Mouse (Mus musculus) limb, embryonic 13.5 days (tissue): Measurements from ENCODE around the gene Srsf4. TPM values are rescaled to one million over a fixed set of nuclear protein-coding genes. Genes with fewer than 3 reads are reported as not detected.

ENCODE experiments used
- ATAC-seq: fragments of 200-750 bp; cut with Nextera tagmentation; 2 replicates; pipeline ENCODE4 v1.8.0; 2017; ENCODE audit warnings: low read depth, moderate number of reproducible peaks, moderate TSS enrichment; ENCODE audit not compliant: low FRiP score
- H3K27ac ChIP-seq: fragments of 300-500 bp; sonication (generic); 2 replicates; pipeline ENCODE4 v1.5.1; 2015; ENCODE audit warnings: inconsistent platforms, mild to moderate bottlenecking, moderate library complexity
- H3K27me3 ChIP-seq: fragments of 300-500 bp; sonication (generic); 2 replicates; pipeline ENCODE4 v1.6.1; 2015; ENCODE audit warnings: mild to moderate bottlenecking, inconsistent platforms
- H3K36me3 ChIP-seq: fragments of 300-500 bp; sonication (generic); 2 replicates; pipeline ENCODE4 v1.6.1; 2015; ENCODE audit warnings: inconsistent platforms, mild to moderate bottlenecking, moderate library complexity
- H3K4me1 ChIP-seq: fragments of 300-500 bp; sonication (generic); 2 replicates; pipeline ENCODE4 v1.6.1; 2015; ENCODE audit warnings: inconsistent platforms
- H3K4me2 ChIP-seq: fragments of 300-500 bp; sonication (generic); replicated peaks from 2 replicates; pipeline ENCODE4 v1.6.1; 2015; ENCODE audit warnings: inconsistent platforms, mild to moderate bottlenecking, moderate library complexity
- H3K4me3 ChIP-seq: fragments of 300-500 bp; sonication (generic); 2 replicates; pipeline ENCODE4 v1.5.1; 2015; ENCODE audit warnings: moderate library complexity, mild to moderate bottlenecking, inconsistent platforms
- H3K9ac ChIP-seq: fragments of 300-500 bp; sonication (generic); 2 replicates; pipeline ENCODE4 v1.6.1; 2015; ENCODE audit warnings: mild to moderate bottlenecking, inconsistent platforms
- H3K9me3 ChIP-seq: fragments of 300-500 bp; sonication (generic); 2 replicates; pipeline ENCODE4 v1.6.1; 2016; ENCODE audit warnings: inconsistent platforms
- WGBS: fragments of 180-500 bp; shearing (Covaris S2); methylation state at CpG from one replicate; pipeline ENCODE4 v1.1.7; 2015; 5-methylcytosine and 5-hydroxymethylcytosine counted together
- polyA plus RNA-seq: library from polyadenylated mRNA; unstranded; fragments of >200 nt; fragmentation: Nextera tagmentation; extraction: Ambion mirVana; gene quantifications from 2 replicates; pipeline ENCODE4 v1.2.1, GENCODE M21; 2015

Srsf4 gene
- polyA plus RNA-seq, 1 experiment from 2014 or later = 123 TPM

DNA sequence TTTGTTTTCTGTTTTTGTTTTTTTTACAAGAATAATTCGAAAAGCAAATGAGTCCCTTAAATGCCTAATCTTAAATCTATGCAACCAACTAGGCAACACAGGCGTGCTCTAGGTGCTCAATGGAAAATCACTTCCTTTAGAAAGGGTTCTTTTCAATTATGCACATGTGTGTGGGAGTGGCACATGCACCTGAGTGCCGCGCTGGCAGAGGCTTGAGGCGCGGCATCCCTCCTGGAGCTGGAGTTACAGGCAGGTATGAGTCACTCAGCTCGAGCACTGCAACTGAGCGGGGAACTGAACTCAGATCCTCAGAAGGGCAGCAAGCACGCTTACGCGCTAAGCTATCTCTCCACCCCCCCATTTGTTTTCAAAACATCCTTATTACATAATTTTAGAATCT, 74.4 kb downstream of the Srsf4 start:
- Histone ChIP-seq H3K4me2 (no peak overlapping the region), H3K36me3 (peaks cover 34% of the 10 kb centered on the region), H3K9ac (no peak overlapping the region), H3K27me3 (no peaks in the 10 kb centered on the region), H3K27ac (no peak overlapping the region), H3K4me1 (peaks cover 6% of the 10 kb centered on the region; the same call in 1 of the 2 replicates), H3K4me3 (no peak overlapping the region), H3K9me3 (no peaks in the 10 kb centered on the region)
- 93% methylated on average over 11 of the region's 11 CpGs for WGBS
- no peak for ATAC-seq

DNA sequence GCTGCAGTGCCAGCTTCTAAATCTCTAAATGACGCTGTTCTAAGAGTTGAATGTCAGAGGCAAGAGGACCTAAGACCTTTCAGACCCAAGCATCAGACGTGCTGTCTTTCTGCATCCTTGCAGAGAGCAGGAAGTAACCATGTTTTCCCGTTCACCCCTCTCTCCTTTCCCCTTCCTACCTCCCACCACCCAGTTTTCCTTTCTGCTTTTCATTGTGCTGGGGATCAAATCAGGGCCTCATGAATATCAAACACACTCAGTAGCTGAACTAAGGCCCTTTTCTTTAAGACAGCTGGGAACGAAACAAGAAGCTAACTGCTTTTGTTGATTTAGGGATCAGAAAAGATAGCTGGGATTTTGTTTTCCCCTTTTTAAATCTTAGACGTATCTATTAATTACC, 76.5 kb downstream of the Srsf4 start:
- Histone ChIP-seq H3K27me3 (no peaks in the 10 kb centered on the region), H3K4me1 (peaks cover 6% of the 10 kb centered on the region; the same call in 1 of the 2 replicates), H3K36me3 (peaks cover 44% of the 10 kb centered on the region), H3K4me2 (no peak overlapping the region), H3K4me3 (no peak overlapping the region), H3K27ac (no peak overlapping the region), H3K9ac (no peak overlapping the region), H3K9me3 (no peaks in the 10 kb centered on the region)
- WGBS = 58% methylated on average over 5 of the region's 5 CpGs
- ATAC-seq = no peak

DNA sequence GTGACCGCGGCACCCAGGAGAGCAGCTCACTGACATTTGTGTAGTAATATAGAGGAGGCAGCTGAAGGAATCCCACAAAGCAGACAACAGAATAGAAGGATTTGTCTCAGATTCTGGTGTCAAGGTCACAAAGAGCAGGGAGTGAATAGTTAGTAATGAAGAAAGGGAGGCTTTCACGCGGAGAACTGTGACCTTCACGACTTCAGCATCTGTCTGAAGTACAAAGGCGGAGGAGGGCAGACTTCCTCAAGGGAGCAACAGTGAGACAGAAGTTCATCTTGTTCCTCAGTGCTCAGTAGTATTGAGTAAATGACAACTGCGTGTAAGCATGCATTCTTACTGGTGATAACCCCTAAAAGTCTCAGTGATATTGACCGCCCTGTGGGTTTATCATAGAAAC, 77.2 kb downstream of the Srsf4 start:
- Histone ChIP-seq H3K27me3 (no peaks in the 10 kb centered on the region), H3K36me3 (peaks cover 50% of the 10 kb centered on the region), H3K4me3 (no peak overlapping the region), H3K4me1 (peaks cover 5% of the 10 kb centered on the region; the same call in 1 of the 2 replicates), H3K9me3 (no peaks in the 10 kb centered on the region), H3K9ac (no peak overlapping the region), H3K27ac (no peak overlapping the region), H3K4me2 (no peak overlapping the region)
- WGBS = 87% methylated on average over 8 of the region's 8 CpGs
- no peak for ATAC-seq

Other genes with a start within 250 kb of the Srsf4 start
- 14.6 and 20.0 TPM in 2 replicates for gene Ptpru, start 35.3 kb upstream of the Srsf4 start, polyA plus RNA-seq
- gene Mecr, start 30.1 kb upstream of the Srsf4 start, polyA plus RNA-seq = 40.5 and 44.1 TPM in 2 replicates
- gene Tmem200b, start 48.2 kb downstream of the Srsf4 start, polyA plus RNA-seq = 2.5 and 2.6 TPM in 2 replicates
- gene Gm10300, start 201.1 kb downstream of the Srsf4 start, polyA plus RNA-seq = 0.08 TPM in 1 of 2 replicates, not detected in the other
- 70.4 and 78.8 TPM in 2 replicates for gene Epb41, start 201.7 kb downstream of the Srsf4 start, polyA plus RNA-seq